Mouse (Mus musculus): ENCODE results near the gene Myom3.
"Not testable (repeated sequence)": the region's sequence is repeated elsewhere in the genome, so short reads cannot be mapped to it uniquely, and the experiment has no call there.

The Myom3 gene

DNA sequence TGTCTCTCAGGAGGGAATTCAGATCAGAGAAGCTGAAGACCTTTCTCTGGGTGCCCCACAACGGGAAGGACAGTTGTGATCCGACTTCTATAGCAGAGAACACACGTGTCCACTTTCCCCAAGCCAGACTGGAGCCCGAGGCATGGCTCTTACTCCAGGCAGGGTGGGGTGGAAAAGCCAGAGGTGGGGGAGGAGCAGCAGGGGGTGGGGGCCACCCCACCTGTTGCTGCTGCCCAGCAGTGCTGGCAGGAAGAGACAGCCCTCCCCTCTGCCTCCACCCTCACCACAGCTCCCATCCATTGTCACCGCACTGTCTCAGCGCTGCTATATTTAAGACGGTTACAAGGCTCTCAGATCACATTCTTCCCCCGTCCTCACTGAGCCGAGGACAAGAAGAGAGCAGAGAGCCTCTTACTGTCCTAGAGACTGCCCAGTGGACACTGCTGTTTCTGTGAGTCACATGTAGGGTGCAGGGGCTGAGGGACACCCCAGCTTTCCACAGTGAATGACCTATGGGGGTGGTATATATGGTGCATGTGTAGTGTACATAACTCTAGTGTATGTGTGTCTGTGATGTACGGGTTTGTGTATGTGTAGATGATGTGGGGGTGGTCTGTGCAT, at the start of gene Myom3:
Myom3 (plus strand) TSS at position 360 of the 621 bp plus-strand sequence.
- DNase-seq: no peak

- no peak for DNase-seq
Observed at GRCm38 (mm10) chr4:135710392-135710791, 49.1 kb upstream of the Myom3 start.

GRCm38 (mm10) chr4:135714776-135715175, 44.7 kb upstream of the Myom3 start:
- no peak for DNase-seq

- DNase-seq: not testable (repeated sequence)
Observed at GRCm38 (mm10) chr4:135716438-135716837, 43.1 kb upstream of the Myom3 start.

DNA sequence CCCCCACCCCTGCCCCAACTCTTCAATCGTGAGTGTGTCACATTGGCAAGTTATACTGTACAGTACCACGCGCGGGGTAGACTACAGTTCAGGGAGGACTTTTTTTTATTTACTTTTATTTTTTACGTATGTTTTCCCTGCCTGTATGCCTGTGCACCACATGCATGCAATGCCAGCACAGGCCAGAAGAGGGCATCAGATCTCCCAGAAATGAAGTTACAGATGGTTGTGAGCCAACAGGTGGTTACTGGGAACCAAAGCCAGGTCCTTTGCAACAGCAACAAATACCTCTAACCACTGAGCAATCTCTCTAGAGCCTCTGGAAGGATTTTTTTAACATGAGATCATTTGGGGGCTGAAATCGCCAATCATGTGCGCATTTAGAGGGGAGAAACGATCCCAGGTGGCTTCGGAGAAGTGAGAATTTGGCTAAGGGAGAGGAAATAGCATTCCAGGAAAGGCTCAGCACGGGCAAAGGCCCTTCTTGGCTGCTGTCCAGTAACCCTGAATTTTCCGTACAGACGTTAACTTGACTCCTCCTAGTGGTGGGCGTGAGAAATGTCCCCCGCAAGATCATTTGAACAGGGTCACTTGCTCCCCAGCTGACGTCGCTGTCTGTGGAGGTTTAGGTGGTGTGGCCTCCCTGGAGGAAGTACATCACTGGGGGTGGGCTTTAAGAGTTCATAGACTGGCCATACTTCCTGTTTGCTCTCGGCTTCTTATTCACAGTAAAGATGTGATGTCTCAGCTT, 36.8 kb upstream of the Myom3 start:
- no peak for DNase-seq

GRCm38 (mm10) chr4:135726416-135726815, 33.1 kb upstream of the Myom3 start:
- peak; percentile 8 to 21 for DNase-seq

DNA sequence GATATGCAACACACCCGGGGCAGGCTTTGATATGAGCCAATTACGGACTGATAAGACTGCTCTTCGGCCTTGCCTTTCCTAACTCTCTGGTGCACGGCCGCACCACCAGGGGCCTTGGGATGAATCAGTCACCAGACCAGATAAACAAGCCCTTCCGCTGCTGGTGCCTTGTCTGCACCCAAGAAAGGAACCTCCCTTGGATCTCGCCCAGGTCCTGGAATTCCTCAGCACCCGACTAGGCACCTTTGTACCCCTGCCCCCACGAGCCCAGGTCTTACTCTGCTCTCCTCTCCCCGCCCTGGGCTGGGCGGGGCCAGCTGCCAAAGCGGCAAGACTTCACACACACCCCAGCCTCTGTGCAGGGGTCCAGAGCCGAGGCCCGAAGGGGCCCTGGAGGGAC, 31.7 kb upstream of the Myom3 start, which contains the start of gene Il22ra1:
Il22ra1 (plus strand) TSS at position 356 of the 400 bp plus-strand sequence.
- DNase-seq: peak; percentile 93 to 94

- no peak for DNase-seq
Observed at GRCm38 (mm10) chr4:135730204-135730603, 29.3 kb upstream of the Myom3 start.

GRCm38 (mm10) chr4:135730951-135731350, 28.6 kb upstream of the Myom3 start:
- no peak for DNase-seq

GRCm38 (mm10) chr4:135733901-135734300, 25.6 kb upstream of the Myom3 start:
- DNase-seq: no peak

GRCm38 (mm10) chr4:135736903-135737302, 22.6 kb upstream of the Myom3 start:
- DNase-seq: no peak

DNA sequence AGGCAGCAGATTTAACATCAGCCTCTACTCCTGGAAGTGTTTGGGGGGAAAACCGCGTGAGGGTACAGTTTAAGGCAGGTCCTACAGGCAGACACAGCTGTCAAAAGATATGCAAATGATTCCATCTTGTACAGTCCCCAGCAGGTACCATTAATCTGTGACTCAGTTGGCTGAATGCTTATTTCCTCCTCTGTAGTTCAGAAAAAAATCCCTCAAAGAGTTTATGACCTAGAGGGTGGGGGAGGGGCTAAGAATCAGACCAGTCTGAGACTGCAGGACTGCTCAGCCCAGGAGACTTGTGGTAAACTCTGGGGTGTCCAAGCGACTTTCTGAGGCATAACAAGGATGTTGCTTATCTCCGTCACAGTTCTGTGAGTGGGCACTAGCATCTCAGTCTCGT, 21.3 kb upstream of the Myom3 start:
- no peak for DNase-seq

GRCm38 (mm10) chr4:135739148-135739547, 20.4 kb upstream of the Myom3 start:
- no peak for DNase-seq

GRCm38 (mm10) chr4:135739672-135740071, 19.8 kb upstream of the Myom3 start:
- DNase-seq: no peak

GRCm38 (mm10) chr4:135743520-135743919, 16.0 kb upstream of the Myom3 start:
- no peak for DNase-seq

- DNase-seq: no peak
Observed at GRCm38 (mm10) chr4:135744726-135745448, 14.6 kb upstream of the Myom3 start.

DNA sequence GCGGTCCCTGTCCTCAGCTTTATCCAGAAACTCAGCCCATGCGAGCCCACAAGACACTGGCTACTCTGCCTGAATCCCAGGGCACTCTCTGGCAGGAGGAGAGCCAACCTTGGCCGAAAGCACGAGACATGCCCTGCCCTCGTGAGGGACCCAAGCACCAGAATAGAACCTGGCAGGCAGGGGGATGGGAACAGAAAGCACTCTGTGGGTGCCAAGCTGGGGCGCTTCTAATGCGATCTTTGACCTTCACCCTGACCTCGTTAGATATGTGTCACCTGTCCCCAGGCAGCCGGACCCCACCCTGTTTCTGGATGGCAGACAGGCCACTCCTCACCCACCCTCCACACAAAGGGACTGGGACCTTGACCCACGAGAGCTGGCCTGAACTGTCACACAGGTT, 13.9 kb upstream of the Myom3 start:
- DNase-seq: peak in 1 of 2 experiments; percentile 18

- DNase-seq: no peak
Observed at GRCm38 (mm10) chr4:135750896-135751295, 8.6 kb upstream of the Myom3 start.

DNA sequence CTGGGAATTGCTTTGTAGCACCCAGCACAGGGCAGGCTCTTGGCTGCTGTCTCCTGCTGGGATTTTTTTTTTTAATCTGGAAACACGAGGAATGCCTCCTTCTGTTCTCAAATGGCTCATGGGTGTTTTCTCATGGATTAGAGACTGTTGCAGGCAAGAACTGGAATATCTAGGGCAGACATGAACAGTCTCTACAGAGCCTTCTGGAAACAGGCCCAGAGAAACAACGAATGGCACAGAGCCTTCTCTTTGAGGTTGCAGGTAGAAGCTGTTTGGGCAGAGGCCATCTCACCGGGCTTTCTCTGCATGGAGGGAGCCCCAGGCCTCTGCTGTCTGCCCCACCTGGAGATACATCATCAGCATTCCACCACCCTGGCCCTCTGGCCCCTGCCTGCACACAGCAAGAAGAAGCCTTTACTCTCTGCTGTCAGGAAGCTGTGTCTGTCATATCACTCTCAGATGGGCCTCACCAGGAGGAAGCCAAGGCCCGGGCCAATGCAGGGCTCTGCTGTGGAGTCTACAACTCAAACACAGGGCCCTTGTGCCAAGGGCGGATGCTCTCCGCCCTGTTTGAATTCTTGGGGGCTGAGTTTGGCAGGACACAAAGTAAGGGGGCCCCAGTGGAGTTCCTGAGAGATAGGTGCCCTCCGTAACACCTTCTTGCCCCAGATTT, 7.3 kb upstream of the Myom3 start:
- no peak for DNase-seq

- DNase-seq: no peak
Observed at GRCm38 (mm10) chr4:135752779-135753164, 6.7 kb upstream of the Myom3 start.

GRCm38 (mm10) chr4:135758331-135758730, 1.2 kb upstream of the Myom3 start:
- peak; percentile 14 to 28 for DNase-seq

DNA sequence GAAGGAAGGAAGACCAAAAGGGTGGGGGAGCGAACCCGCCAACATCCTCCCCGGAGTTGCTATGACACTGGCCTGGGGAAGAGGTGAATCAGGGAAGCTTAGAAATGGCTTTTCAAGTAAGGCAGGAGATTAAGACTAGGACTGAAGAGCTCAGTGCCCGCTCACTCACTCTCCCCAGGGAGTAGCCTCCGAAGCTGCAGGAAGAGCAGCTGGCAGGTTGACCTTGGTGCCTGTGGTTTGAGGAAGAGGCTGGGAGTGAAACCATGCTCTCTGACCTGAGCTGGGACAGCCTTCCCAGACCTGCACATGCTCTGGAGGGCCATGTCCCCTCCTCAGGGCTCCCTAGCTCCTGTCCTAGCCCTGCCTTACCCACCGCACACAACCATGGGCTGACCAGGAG, 690 bp upstream of the Myom3 start:
- peak in 1 of 2 experiments; percentile 19 for DNase-seq

DNA sequence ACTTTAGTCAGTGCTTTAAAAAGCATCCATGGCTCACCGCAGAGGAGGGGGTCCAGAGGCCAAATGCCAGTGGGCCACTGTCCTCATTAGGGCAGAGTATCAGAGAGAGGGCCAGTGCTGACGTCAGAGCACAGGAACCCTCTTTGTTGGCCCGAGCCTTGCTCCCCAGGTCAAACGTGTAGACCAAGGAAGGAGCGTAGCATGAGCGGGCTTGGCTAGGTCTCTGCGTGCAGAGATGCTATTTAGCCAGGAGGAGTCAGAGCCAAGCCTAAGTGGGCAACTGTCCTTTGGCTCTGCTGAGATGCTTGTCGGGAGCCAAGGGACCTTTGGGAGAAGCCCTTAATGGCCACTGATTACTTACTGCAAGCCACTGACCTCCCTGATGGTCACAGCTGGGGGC, 1.5 kb downstream of the Myom3 start:
- DNase-seq: peak; percentile 8 to 47
